Mouse (Mus musculus) left cerebral cortex, adult 18-20 months (tissue): ENCODE measurements around the gene 5430402E10Rik. TPM values are rescaled to one million over a fixed set of nuclear protein-coding genes. Genes with fewer than 3 reads are reported as not detected.
"Not testable (repeated sequence)": the region's sequence is repeated elsewhere in the genome, so short reads cannot be mapped to it uniquely, and the experiment has no call there.

Experiments
- DNase-seq, 2 experiments: peaks; one replicate each; pipeline ENCODE4 v3.0.0; 2021 to 2022; ENCODE audit warnings: low spot score in 2 of 2, mixed read lengths in 1 of 2
- long read RNA-seq, 2 experiments: library from polyadenylated mRNA; stranded (forward); transcript quantifications; one replicate each; pipeline ENCODE4 v2.0.0; 2021
- total RNA-seq, 2 experiments: library from RNA; stranded (reverse); gene quantifications; 2 replicates each; pipeline ENCODE4 v1.2.3; 2021

Gene 5430402E10Rik
- not detected for total RNA-seq
- long read RNA-seq, experiment 1, result 0 reads
- long read RNA-seq, experiment 2, result 0 reads

GRCm38 (mm10) chrX:77924962-77925361 lies at the start of gene 5430402E10Rik:
TSS of gene 5430402E10Rik (minus strand) at chrX:77925062.
- DNase-seq, result not testable (repeated sequence)

- peak in 1 of 2 experiments; percentile 1 for DNase-seq
Measured at GRCm38 (mm10) chrX:77880033-77880432, 44.8 kb downstream of the 5430402E10Rik start.

Other genes with a start within 250 kb of the 5430402E10Rik start
- 10 to 100 TPM; 10.2 to 11.3 TPM for gene Prkx, start 128.8 kb downstream of the 5430402E10Rik start, total RNA-seq
- not detected for gene Pbsn, start 71.4 kb downstream of the 5430402E10Rik start, total RNA-seq
- not detected for gene Gm14744, start 60.3 kb downstream of the 5430402E10Rik start, total RNA-seq
- not detected for gene Obp1a, start 166.3 kb upstream of the 5430402E10Rik start, total RNA-seq
- not detected for gene Gm5938, start 200.4 kb upstream of the 5430402E10Rik start, total RNA-seq